Comparison of ENCODE assay signal across 14 mouse cellular contexts in the genomic region with DNA sequence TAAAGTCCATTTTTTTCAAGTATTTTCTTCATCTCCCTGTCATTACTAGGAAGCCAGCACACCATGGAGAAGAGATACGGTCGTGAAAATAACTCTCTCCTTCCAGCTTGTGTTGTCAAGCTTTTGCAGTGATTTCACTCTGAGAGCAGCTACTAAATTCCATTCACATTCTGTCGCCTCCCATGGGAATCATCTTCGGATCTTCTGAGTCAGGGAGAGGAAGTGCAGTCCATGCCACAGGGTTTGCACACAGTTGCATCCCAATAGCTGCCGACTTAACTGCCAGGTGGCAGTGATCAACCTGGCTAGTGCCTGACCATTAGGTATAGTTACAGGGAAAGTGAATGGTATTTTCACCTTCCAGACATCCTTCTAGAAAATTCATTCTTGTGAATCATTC. TPM values are rescaled to one million over a fixed set of nuclear protein-coding genes. Genes with fewer than 3 reads are reported as not detected.
DNase-seq lines count a peak whose midpoint lies in the region; ATAC-seq and TF ChIP-seq lines count a peak whose summit lies in the region.
"Had no signal": no experiment of that assay in that cellular context is flagged by ENCODE, and none has a peak within 500 bp of the region (broad histone marks: within the 10 kb centered on the region; RNA-seq: fewer than 3 reads in every experiment).

No protein-coding gene starts in this region.

- no peak for ATAC-seq in kidney, embryonic 15.5 days (replicated peaks; ENCODE audit: low FRiP score)
- ATAC-seq in forebrain, embryonic 12.5 days (ENCODE audit: low FRiP score) = no peak
- ATAC-seq: intestine, embryonic 15.5 days; liver, postnatal 0 days had no signal

- H3K27me3 ChIP-seq in kidney, adult 2 months (replicated peaks; ENCODE audit: control insufficient read depth, insufficient read depth, low read length) = no peaks in the 10 kb centered on the region
- H3K27me3 ChIP-seq in kidney, embryonic 15.5 days = no peaks in the 10 kb centered on the region
- H3K27me3 ChIP-seq in forebrain, embryonic 12.5 days = no peaks in the 10 kb centered on the region
- H3K27me3 ChIP-seq: heart, embryonic 15.5 days; intestine, embryonic 15.5 days; limb, embryonic 13.5 days; megakaryocyte, embryonic 14.5 days had no signal

- intact Hi-C loops in gastrocnemius, adult 2 months (cut with DNase I) = no loop called here

- no peak for TF ChIP-seq POLR2A in kidney, adult 2 months (IDR thresholded peaks at IDR 0.05; ENCODE audit: low read depth, low read length)

- H3K4me2 ChIP-seq in kidney, embryonic 15.5 days = no peak overlapping the region
- H3K4me2 ChIP-seq in forebrain, embryonic 12.5 days = no peak overlapping the region
- H3K4me2 ChIP-seq: heart, embryonic 15.5 days; intestine, embryonic 15.5 days; limb, embryonic 13.5 days had no signal

- H3K9ac ChIP-seq in kidney, embryonic 15.5 days = no peak overlapping the region
- H3K9ac ChIP-seq in forebrain, embryonic 12.5 days = no peak overlapping the region
- H3K9ac ChIP-seq: heart, embryonic 15.5 days; intestine, embryonic 15.5 days; limb, embryonic 13.5 days; liver, postnatal 0 days had no signal

- no peaks in the 10 kb centered on the region for H3K9me3 ChIP-seq in kidney, embryonic 15.5 days (replicated peaks)
- H3K9me3 ChIP-seq in forebrain, embryonic 12.5 days = no peaks in the 10 kb centered on the region
- H3K9me3 ChIP-seq: heart, embryonic 15.5 days; intestine, embryonic 15.5 days; limb, embryonic 13.5 days had no signal

- DNase-seq in gastrocnemius, postnatal 25 days = peak; percentile 16
- DNase-seq in gastrocnemius, adult 2 months = no peak
- peak; percentile 32 for DNase-seq in kidney, adult 2 months
- DNase-seq in 3134 (ENCODE audit: extremely low read depth, insufficient read length, low spot score) = peak; percentile 69
- peak; percentile 35 for DNase-seq in brain, adult 2 months (ENCODE audit: low read depth, low spot score)
- DNase-seq: cerebellum, adult 2 months; liver, postnatal 0 days; right cerebral cortex, adult 18-20 months had no signal

- no peak for TF ChIP-seq CTCF in gastrocnemius, adult 2 months (IDR thresholded peaks at IDR 0.05)
- no peak for TF ChIP-seq CTCF in kidney, adult 2 months (conservative IDR thresholded peaks at IDR 0.05; ENCODE audit: insufficient read depth, insufficient read length, low read depth, low read length)

- H3K4me3 ChIP-seq in gastrocnemius, adult 2 months = no peak overlapping the region
- H3K4me3 ChIP-seq in kidney, adult 2 months (ENCODE audit: insufficient read depth, low read depth, low read length) = no peak overlapping the region
- no peak overlapping the region for H3K4me3 ChIP-seq in kidney, embryonic 15.5 days (replicated peaks)
- H3K4me3 ChIP-seq in forebrain, embryonic 12.5 days (replicated peaks) = no peak overlapping the region
- H3K4me3 ChIP-seq: heart, embryonic 15.5 days; intestine, embryonic 15.5 days; limb, embryonic 13.5 days; megakaryocyte, embryonic 14.5 days had no signal

- H3K4me1 ChIP-seq in kidney, adult 2 months (ENCODE audit: control insufficient read depth, insufficient read depth, low read length) = no peaks in the 10 kb centered on the region
- H3K4me1 ChIP-seq in kidney, embryonic 15.5 days = peaks cover 9% of the 10 kb centered on the region
- no peaks in the 10 kb centered on the region for H3K4me1 ChIP-seq in forebrain, embryonic 12.5 days
- H3K4me1 ChIP-seq: intestine, embryonic 15.5 days; megakaryocyte, embryonic 14.5 days had no signal

- H3K36me3 ChIP-seq in kidney, adult 2 months (ENCODE audit: control insufficient read depth, insufficient read depth, low read length) = no peaks in the 10 kb centered on the region
- H3K36me3 ChIP-seq in kidney, embryonic 15.5 days = no peaks in the 10 kb centered on the region
- H3K36me3 ChIP-seq in forebrain, embryonic 12.5 days (replicated peaks) = no peaks in the 10 kb centered on the region; the same call in 1 of the 2 replicates
- H3K36me3 ChIP-seq: intestine, embryonic 15.5 days had no signal

- 54% methylated on average over 5 of the region's 5 CpGs for WGBS in kidney, adult 2 months
- WGBS in kidney, embryonic 15.5 days = 45% methylated on average over 5 of the region's 5 CpGs
- 78% methylated on average over 5 of the region's 5 CpGs for WGBS in forebrain, embryonic 12.5 days

- no peak overlapping the region for H3K27ac ChIP-seq in gastrocnemius, adult 2 months
- no peak overlapping the region for H3K27ac ChIP-seq in kidney, adult 2 months (ENCODE audit: insufficient read depth, low read depth, low read length)
- no peak overlapping the region for H3K27ac ChIP-seq in kidney, embryonic 15.5 days
- H3K27ac ChIP-seq in forebrain, embryonic 12.5 days = no peak overlapping the region
- H3K27ac ChIP-seq: intestine, embryonic 15.5 days; limb, embryonic 13.5 days had no signal

RNA-seq across cellular contexts. Expression of gene Rcan2, which starts 46.5 kb away (rescaled TPM):
- total RNA-seq in gastrocnemius, postnatal 25 days (2021) = 10 to 100 TPM; 39.1 to 48.2 TPM
- 10 to 100 TPM; 40.3 to 80.7 TPM for total RNA-seq in gastrocnemius, adult 2 months (2021)
- polyA plus RNA-seq in kidney, adult 2 months (2012; rRNA removed) = 15.4 and 18.3 TPM in 2 replicates
- polyA plus RNA-seq in kidney, embryonic 15.5 days (2015; fragmentation: Nextera tagmentation; extraction: Ambion mirVana) = 4.5 and 6.8 TPM in 2 replicates
- 25.5 and 26.6 TPM in 2 replicates for polyA plus RNA-seq in forebrain, embryonic 12.5 days (2016; fragmentation: Nextera tagmentation; extraction: Ambion mirVana)
